Mouse (Mus musculus) midbrain, postnatal 0 days (tissue): Measurements from ENCODE around the gene Porcn. TPM values are rescaled to one million over a fixed set of nuclear protein-coding genes. Genes with fewer than 3 reads are reported as not detected.

Source experiments
- ATAC-seq: fragments of 200-750 bp; cut with Nextera tagmentation; 2 replicates; pipeline ENCODE4 v1.8.0; 2017; ENCODE audit warnings: moderate number of reproducible peaks, mild to moderate bottlenecking, moderate TSS enrichment, moderate library complexity; ENCODE audit not compliant: low FRiP score
- DNase-seq: peaks from one replicate; pipeline ENCODE4 v3.0.0-alpha.2; 2015; ENCODE audit warnings: low spot score
- H3K27ac ChIP-seq: fragments of 300-500 bp; sonication (generic); 2 replicates; pipeline ENCODE4 v1.5.1; 2014; ENCODE audit warnings: low read depth, mild to moderate bottlenecking, low read length, mixed read lengths
- H3K27me3 ChIP-seq: fragments of 300-500 bp; sonication (generic); 2 replicates; pipeline ENCODE4 v1.6.1; 2014; ENCODE audit warnings: low read length, control low read depth, mixed read lengths; ENCODE audit not compliant: insufficient read depth
- H3K36me3 ChIP-seq: fragments of 300-500 bp; sonication (generic); 2 replicates; pipeline ENCODE4 v1.6.1; 2014; ENCODE audit warnings: low read length, control low read depth, mixed read lengths; ENCODE audit not compliant: insufficient read depth
- H3K4me1 ChIP-seq: fragments of 300-500 bp; sonication (generic); 2 replicates; pipeline ENCODE4 v1.6.1; 2014; ENCODE audit warnings: mild to moderate bottlenecking, control low read depth, antibody characterized with exemption, low read length, mixed read lengths; ENCODE audit not compliant: insufficient read depth
- H3K4me2 ChIP-seq: fragments of 300-500 bp; sonication (generic); 2 replicates; pipeline ENCODE4 v1.6.1; 2014; ENCODE audit warnings: low read depth, mild to moderate bottlenecking, low read length, mixed read lengths; ENCODE audit not compliant: poor library complexity, severe bottlenecking
- H3K4me3 ChIP-seq: fragments of 300-500 bp; sonication (generic); 2 replicates; pipeline ENCODE4 v1.5.1; 2014; ENCODE audit warnings: low read depth, mild to moderate bottlenecking, low read length, moderate library complexity
- H3K9ac ChIP-seq: fragments of 300-500 bp; sonication (generic); replicated peaks from 2 replicates; pipeline ENCODE4 v1.6.1; 2014; ENCODE audit warnings: mild to moderate bottlenecking, low read length, moderate library complexity, mixed read lengths; ENCODE audit not compliant: poor library complexity, severe bottlenecking
- H3K9me3 ChIP-seq: fragments of 300-500 bp; sonication (generic); 2 replicates; pipeline ENCODE4 v1.6.1; 2016; ENCODE audit warnings: low read length, control low read depth
- CTCF ChIP-seq: IDR thresholded peaks from 2 replicates; pipeline ENCODE4 v1.5.1; 2016; ENCODE audit warnings: antibody characterized with exemption, mild to moderate bottlenecking
- WGBS: fragments of 180-500 bp; shearing (Covaris S2); extraction: QIAGEN DNeasy Blood & Tissue Kit; methylation state at CpG from one replicate; pipeline ENCODE4 v1.1.7; 2014; 5-methylcytosine and 5-hydroxymethylcytosine counted together
- polyA plus RNA-seq: library from polyadenylated mRNA; unstranded; fragments of >200 nt; fragmentation: Nextera tagmentation; extraction: Ambion mirVana; gene quantifications from 2 replicates; pipeline ENCODE4 v1.2.1, GENCODE M21; 2015
- total RNA-seq: library from RNA; depleted of rRNA; stranded (reverse); fragments of >200 nt; gene quantifications from 2 replicates; pipeline ENCODE4 v1.2.3, GENCODE M21; 2014

Porcn gene
- total and polyA plus RNA-seq, 2 experiments from 2014 or later = 42.3 to 68.0 TPM

DNA sequence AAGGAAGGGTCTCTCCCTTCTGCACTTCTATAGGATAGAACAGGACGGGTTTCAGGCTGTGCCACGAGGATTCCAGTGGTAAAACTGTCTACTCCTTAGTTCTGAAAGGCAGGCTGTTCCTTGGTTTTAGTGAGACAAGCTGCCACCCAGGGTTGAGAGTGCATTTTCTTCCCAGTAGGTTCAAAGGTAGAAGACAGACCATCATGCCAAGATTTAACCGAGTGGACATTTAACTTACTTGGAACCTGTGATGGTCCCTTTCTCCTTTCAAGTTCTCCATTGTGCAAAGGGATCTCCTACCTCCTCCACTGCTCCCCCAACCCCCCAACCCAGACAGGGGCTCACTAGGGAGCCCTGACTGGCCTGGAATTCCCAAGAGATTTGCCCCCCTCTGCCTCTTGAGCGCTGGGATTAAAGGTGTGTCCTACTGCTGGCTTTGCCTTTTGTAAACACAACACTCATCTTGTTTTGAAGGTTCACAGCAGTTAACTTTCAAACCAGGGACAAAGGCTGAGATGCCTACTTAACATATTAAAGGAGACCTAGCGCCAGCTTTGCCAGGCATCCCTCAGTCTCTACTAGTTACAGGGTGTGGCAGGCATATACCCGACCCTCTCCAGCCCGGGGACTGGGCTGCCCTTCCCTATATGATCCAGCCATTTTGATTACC is 23.3 kb downstream of the Porcn start:
- WGBS = 14% methylated on average over 7 of the region's 7 CpGs

GRCm38 (mm10) chrX:8179646-8180045 is 26.7 kb downstream of the Porcn start:
- Histone ChIP-seq H3K4me1 (no peaks in the 10 kb centered on the region), H3K36me3 (no peaks in the 10 kb centered on the region)
- 90% methylated on average over 5 of the region's 5 CpGs for WGBS

More for the DNA sequence above, 23.3 kb downstream of the Porcn start:
- H3K9me3 ChIP-seq = no peaks in the 10 kb centered on the region
- H3K4me1 ChIP-seq = no peaks in the 10 kb centered on the region
- ATAC-seq = no peak
- no peak overlapping the region for H3K4me2 ChIP-seq
- no peak overlapping the region for H3K27ac ChIP-seq
- 0 out of 2 replicates have a peak, but pooled peaks cover 3% of the 10 kb centered on the region for H3K36me3 ChIP-seq
- no peak overlapping the region for H3K4me3 ChIP-seq
- no peak overlapping the region for H3K9ac ChIP-seq
- TF ChIP-seq CTCF = no peak
- no peak for DNase-seq
- H3K27me3 ChIP-seq = no peaks in the 10 kb centered on the region

GRCm38 (mm10) chrX:8178871-8179270 is 27.5 kb downstream of the Porcn start:
- Histone ChIP-seq H3K36me3 (no peaks in the 10 kb centered on the region), H3K4me2 (no peak overlapping the region), H3K9ac (no peak overlapping the region), H3K4me3 (no peak overlapping the region), H3K27ac (no peak overlapping the region), H3K27me3 (no peaks in the 10 kb centered on the region), H3K4me1 (no peaks in the 10 kb centered on the region), H3K9me3 (no peaks in the 10 kb centered on the region)
- ATAC-seq = no peak
- no peak for TF ChIP-seq CTCF
- WGBS = 91% methylated on average over 2 of the region's 2 CpGs
- no peak for DNase-seq

More at GRCm38 (mm10) chrX:8179646-8180045, 26.7 kb downstream of the Porcn start:
- Histone ChIP-seq H3K27ac (no peak overlapping the region), H3K9ac (no peak overlapping the region), H3K4me2 (no peak overlapping the region), H3K27me3 (no peaks in the 10 kb centered on the region), H3K9me3 (no peaks in the 10 kb centered on the region), H3K4me3 (no peak overlapping the region)
- DNase-seq (no peak), ATAC-seq (no peak)
- no peak for TF ChIP-seq CTCF

- Histone ChIP-seq H3K4me2 (peak within 1 kb of the TSS; percentile 46), H3K4me3 (peak within 1 kb of the TSS; percentile 55), H3K27ac (no peak within 1 kb of the TSS), H3K9ac (peak within 1 kb of the TSS; percentile 64), H3K36me3 (no peaks in the 10 kb centered on the region; the same call in 1 of the 2 replicates), H3K4me1 (no peaks in the 10 kb centered on the region), H3K27me3 (no peaks in the 10 kb centered on the region), H3K9me3 (no peaks in the 10 kb centered on the region)
- 17% methylated on average over 56 of the region's 56 CpGs for WGBS
- peak; percentile 31 for TF ChIP-seq CTCF
- ATAC-seq = peak; percentile 94
- peak; percentile 93 for DNase-seq
Observed at GRCm38 (mm10) chrX:8175504-8176385, 30.6 kb downstream of the Porcn start, which contains the start of gene Tbc1d25. Tbc1d25 (minus strand) TSS chrX:8176181.

GRCm38 (mm10) chrX:8175169-8175503 is 31.2 kb downstream of the Porcn start:
- DNase-seq (no peak), ATAC-seq (no peak)
- H3K9ac ChIP-seq = peak overlapping the region; percentile 64
- H3K9me3 ChIP-seq = no peaks in the 10 kb centered on the region
- no peaks in the 10 kb centered on the region for H3K4me1 ChIP-seq
- no peak overlapping the region for H3K27ac ChIP-seq
- peak overlapping the region; percentile 46 for H3K4me2 ChIP-seq
- H3K36me3 ChIP-seq = no peaks in the 10 kb centered on the region; the same call in 1 of the 2 replicates
- WGBS = 20% methylated on average over 4 of the region's 4 CpGs
- H3K27me3 ChIP-seq = no peaks in the 10 kb centered on the region
- no peak for TF ChIP-seq CTCF
- peak overlapping the region; percentile 55 for H3K4me3 ChIP-seq
